Mouse (Mus musculus) kidney, adult 2 months (tissue): ENCODE data around the gene Ttll7.

ENCODE experiments used
- CTCF ChIP-seq: fragments of 200-500 bp; conservative IDR thresholded peaks from 2 replicates; pipeline ENCODE4 v1.5.1; 2011; ENCODE audit warnings: low read depth, mild to moderate bottlenecking, control low read depth, low read length, moderate library complexity, mixed read lengths; ENCODE audit not compliant: insufficient read depth, insufficient read length
- POLR2A ChIP-seq: fragments of 200-500 bp; IDR thresholded peaks from one replicate; pipeline ENCODE4 v1.6.1; 2011; ENCODE audit warnings: low read depth, low read length, control low read depth

DNA sequence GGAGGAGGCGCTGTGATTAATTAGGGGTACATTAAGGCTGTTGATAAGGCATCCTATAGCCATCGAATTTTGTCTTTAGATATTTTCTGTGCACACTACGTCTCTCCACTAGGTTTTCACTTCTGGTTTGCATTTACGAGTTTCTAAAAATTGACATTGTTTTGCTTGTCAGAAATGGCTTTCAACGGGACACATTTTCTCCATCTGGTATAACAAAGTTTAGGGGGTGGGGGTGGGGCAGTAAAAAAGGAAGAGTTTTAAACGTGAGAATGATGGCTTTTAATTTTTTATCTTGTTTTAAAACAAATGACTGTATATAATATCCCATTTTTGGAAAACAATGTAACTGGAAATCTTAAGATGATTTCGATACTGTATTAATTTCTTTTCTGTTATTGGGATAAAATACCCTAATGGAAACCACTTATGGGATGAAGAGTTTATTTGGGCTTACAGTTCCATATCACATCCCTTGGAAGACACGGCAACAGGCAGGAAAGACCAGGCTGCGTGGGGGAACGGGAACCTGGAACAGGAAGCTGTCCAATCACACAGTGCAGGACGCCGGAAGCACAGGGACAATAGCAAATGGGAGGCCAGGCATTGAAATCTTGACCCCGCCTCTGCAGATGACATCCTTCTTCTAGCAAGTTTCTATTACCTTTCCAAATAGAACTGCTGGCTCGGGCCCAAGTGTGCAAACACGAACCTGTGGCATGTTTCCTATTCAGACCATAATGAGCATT, 142.7 kb downstream of the Ttll7 start:
- TF ChIP-seq CTCF = no peak
- no peak for TF ChIP-seq POLR2A
